Mouse (Mus musculus) frontal cortex, postnatal 36 days (tissue): ENCODE results near the gene Gm10840.
"Not testable (repeated sequence)": the region's sequence is repeated elsewhere in the genome, so short reads cannot be mapped to it uniquely, and the experiment has no call there.

Source experiments
- DNase-seq, 2 experiments: peaks; one replicate each; pipeline ENCODE4 v3.0.0; 2022; ENCODE audit warnings: low spot score in 2 of 2

Gene Gm10840

DNA sequence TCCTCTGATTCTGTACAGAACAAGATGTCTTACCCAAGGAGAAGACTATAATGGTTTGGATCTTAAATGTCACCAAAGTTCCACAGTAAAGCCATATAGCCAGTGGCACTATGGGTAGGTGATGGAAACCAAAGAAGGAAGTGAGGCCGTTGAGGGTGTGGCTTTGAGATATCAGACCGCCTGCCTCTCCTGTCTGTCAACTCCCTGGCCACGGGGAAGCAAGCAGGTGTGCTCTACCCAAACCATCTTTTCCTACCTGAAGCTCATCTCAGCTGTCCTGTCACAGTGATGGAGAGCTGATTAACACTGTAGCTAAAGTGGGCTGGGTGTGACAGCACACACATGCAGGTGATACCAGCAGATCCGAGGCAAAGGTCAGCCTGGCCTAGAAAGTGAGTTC is 37.6 kb downstream of the Gm10840 start:
- no peak for DNase-seq

DNA sequence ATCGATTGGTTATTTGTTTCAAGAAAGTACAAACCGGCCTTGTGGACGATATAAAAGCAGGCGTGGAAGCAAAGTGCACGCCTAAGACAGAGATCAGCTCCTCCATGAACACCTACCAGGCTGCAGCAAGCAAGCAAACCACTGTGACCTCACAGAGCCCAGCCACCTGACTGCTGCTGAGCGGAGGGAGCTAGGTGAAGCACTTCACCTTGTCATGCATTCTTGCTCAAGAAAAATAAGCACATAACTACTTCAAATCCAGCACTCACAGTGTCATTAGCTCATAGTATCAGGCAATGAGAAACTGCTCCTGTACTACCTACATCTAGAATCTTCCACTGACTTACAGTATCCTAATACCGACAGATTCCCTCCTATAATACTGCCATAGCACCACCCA is 39.3 kb downstream of the Gm10840 start:
- DNase-seq = not testable (repeated sequence)

DNA sequence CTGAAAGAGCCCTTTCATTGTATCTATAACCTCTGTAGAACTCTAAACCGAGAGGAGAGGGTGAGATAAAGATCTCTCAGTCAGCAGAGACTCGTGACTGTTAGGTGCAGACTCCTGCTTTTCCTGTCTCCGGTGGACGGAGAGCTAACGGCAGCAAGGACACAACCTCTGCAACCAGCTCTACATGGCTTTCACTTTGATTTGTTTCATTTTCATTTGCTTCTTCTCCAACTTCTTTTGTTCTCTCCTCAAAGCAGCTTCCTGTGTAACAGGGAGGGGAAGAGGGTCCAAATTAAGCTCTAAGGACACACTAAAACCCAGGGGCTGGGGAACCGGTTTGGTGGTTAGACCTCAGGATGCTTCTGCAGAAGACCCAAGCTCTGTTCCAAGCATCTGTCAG is 40.1 kb downstream of the Gm10840 start:
- DNase-seq = no peak

DNA sequence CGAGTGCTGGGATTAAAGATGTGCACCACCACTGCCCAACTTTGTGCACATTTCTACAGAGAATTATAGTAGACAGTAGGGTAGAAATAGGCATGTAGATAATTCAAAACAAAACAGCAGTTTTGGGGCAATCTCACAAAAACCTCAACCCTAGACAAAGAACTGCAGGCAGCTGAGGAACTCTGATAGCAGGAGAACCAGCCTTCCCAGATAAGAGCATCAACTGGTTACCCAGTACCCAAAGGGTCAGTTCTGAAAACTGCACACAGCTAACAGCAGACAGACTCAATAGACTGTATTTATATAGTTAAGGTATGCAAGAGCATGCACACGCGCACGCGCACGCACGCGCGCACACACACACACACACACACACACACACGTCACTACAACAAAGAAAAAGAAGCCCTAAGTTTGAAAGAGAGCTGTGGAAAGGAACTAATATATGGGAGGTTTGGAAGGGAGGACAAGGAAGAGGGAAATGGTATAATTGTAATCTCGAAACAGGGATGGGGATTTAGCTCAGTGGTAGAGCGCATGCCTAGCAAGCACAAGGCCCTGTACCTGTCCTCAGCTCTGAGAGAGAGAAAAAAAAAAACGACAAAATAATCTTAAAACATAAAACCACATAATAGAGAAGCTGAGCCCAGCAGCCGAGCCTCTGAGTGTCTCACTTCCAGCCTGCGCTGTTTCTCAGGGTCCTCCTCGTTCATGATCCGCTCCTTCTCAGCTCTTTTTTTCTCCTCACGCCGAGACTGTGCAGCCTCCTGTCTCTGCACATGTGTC is 40.9 kb downstream of the Gm10840 start:
- no peak for DNase-seq

DNA sequence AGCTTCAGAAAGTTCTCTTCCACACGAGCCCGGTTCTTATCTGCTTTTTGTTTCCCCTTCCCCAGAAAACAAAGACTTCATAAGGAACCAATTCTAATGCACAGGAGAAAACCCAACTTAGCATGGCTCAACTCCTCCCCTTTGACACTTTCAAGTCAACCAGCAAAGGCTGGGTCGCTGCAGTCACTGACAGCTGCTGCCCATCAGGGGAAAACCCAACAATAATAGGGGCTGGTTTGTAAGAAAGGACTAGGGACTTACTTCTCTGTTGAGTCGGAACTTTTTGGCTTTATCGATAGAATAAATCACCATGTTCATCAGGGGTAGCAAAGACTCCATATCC is 41.4 kb downstream of the Gm10840 start, which contains the start of gene Strada:
Gene Strada (minus strand): TSS at position 46 of the 343 bp plus-strand sequence.
- no peak for DNase-seq
